Mouse (Mus musculus) frontal cortex, postnatal 10 days (tissue): ENCODE measurements around the gene Prkrip1.

Source experiments
- DNase-seq, 2 experiments: peaks; one replicate each; pipeline ENCODE4 v3.0.0; 2022; ENCODE audit warnings: low spot score in 2 of 2, mixed read lengths in 1 of 2

Prkrip1 gene

GRCm38 (mm10) chr5:136198474-136199391 lies at the start of gene Prkrip1:
Gene Prkrip1, minus strand, starts transcription at chr5:136198963.
- DNase-seq: peak; percentile 91 to 92

GRCm38 (mm10) chr5:136248441-136248840 lies 49.7 kb upstream of the Prkrip1 start:
- no peak for DNase-seq

- DNase-seq: no peak
These were observed 47.7 kb upstream of the Prkrip1 start, which contains the start of gene Sh2b2 for GRCm38 (mm10) chr5:136246452-136246838. Gene Sh2b2, minus strand, starts transcription at chr5:136246556.

GRCm38 (mm10) chr5:136245541-136246451 lies 47.0 kb upstream of the Prkrip1 start:
- DNase-seq: no peak

- DNase-seq: peak; percentile 78 to 87
These were observed 46.2 kb upstream of the Prkrip1 start for GRCm38 (mm10) chr5:136244762-136245540.

GRCm38 (mm10) chr5:136243851-136244761 lies 45.3 kb upstream of the Prkrip1 start:
- peak in 1 of 2 experiments; percentile 38 for DNase-seq

- DNase-seq: no peak
These were observed 42.4 kb upstream of the Prkrip1 start for GRCm38 (mm10) chr5:136241161-136241560.

DNA sequence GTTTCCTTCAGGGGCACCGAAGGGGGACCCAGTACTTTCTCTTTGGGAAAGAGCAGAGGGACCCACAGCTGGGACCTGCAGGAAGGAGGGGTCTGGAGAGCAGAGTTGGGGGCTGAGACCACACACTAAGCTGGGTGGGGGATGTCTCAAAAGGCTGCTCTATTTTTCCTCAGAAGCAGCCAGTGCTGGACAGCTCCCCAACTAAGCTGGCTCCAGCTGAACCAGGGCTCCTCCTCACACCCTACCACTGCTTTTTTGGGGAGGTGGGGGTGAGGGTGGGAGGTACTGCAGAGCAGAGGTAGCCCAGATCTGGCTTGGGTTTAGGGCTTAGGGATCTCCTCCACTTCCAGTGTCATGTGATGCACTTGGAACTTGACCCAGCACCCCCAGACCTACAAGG lies 41.6 kb upstream of the Prkrip1 start:
- no peak for DNase-seq

DNA sequence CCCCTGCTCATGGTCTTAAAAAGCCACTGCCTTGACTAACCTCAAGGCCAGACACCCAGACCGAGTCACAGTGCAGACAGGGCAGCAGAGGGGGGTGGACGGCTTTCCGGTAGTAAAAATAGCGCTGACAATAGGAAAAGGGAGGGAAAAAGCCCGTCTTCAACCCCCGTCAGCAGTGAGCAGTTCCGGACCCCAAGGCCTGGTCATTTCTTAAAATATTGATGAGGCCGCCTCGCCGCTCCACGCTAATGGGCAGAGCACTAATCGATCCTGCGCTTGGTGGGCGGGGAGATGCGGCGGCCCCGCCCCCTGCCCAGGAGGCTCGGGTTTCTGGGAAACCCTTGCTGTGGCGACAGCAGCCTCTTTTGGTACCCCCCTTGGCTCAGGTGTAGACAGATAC lies 38.8 kb upstream of the Prkrip1 start:
- DNase-seq: no peak

GRCm38 (mm10) chr5:136236611-136237010 lies 37.8 kb upstream of the Prkrip1 start:
- no peak for DNase-seq

GRCm38 (mm10) chr5:136230348-136231035 lies 31.7 kb upstream of the Prkrip1 start:
- DNase-seq: no peak

DNA sequence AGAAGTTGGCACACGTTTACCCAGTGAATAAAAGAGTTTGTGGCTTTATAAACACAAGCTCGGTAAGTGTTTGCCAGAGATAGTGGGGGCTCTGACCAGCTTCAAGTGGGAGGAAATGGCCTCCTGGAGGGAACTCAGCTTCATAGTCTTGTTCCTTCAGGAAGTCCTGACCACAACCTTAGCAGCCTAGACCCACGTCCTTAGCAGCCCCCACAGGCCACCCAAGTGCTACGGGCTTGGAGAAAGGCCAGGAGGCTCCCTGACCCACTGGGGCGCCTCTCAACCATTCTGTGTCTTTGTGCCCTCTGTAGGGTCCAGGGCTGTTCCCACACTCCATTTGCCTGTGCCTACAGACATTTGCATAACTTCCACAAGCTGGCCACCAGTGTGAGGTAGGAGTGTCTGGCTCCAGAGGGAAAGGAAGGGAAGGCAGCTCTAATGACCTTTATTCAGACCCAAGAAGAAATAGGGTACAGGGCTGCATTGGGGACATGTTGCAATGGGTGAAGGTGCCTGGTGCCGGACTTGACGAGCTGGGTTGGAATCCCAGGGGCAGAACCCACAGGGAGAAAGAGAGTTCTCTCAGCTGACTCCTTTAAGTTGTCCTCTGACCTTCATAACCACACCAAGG lies 27.6 kb upstream of the Prkrip1 start:
- DNase-seq: no peak

DNA sequence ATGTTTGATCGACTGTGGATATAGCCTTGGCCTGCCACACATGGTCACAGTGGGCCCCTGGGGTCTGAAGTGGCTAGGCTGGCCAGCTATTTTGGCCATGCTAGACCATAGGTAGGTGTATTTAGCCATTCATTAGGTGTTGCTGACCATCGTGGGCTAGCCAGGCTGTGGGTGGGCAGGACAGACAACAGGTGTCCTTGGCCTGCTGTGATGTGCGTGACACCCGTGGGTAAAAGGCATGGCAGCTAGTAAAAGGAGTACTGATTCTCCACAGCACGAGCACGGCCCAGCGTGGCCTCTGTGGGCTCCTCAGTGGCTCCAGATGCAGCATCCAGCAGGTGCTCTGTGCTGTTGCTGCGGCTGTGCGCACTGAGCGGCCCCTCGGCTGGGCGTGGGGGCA lies 19.8 kb upstream of the Prkrip1 start:
- DNase-seq: no peak

- DNase-seq: no peak
These were observed 19.2 kb upstream of the Prkrip1 start for GRCm38 (mm10) chr5:136217932-136218381.

DNA sequence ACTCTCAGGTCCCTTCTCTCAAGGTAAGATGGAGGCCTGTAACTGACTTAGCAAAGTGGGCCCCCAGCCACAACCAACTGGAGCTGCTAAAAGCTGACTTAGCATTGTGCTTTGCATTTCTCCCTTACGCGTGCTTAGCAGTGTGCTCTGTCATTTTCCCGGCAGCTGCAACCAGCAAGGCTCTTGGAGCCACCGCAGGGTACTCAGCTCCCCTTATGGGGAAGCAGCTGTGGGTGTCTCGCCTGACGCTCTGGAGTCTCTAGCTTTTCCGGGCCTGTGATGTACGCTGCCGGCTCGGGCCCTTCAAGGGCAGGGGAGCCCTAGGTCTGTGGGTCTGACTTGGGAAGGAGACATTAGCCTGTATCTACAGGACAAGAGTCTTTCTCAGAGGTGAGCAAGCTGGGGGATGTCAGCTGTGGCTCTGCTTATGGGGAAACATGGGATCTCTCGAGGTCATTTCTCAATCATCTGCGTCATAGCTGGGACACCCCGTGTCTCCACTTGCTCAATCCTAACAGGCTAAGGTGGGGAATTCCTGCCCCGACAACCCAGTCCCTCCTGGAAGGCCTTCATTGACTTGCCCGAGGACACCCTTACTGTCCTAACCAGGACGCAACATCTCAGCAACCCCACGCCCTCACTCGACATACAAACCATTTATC lies 18.4 kb upstream of the Prkrip1 start:
- DNase-seq: no peak

- no peak for DNase-seq
These were observed 17.2 kb upstream of the Prkrip1 start for GRCm38 (mm10) chr5:136215958-136216357.

DNA sequence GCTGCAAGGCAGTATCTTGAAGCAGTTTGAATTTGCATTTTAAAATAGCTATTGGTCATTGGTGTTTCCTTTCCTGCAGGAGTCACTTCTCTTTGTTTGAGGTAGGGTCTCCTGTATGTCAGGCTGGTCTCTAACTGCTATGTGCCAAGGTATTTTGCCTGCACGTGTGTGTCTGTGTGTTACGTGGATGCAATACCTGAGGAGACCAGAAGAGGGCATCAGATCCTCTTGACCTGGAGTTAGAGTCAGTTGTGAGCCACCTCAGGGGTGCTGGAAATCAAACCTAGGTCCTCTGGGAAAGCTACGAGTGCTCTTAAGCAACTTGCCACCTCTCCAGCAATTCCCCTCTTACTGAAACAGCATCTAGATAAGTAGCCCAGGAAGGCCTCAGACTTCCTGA lies 16.4 kb upstream of the Prkrip1 start:
- DNase-seq: no peak

DNA sequence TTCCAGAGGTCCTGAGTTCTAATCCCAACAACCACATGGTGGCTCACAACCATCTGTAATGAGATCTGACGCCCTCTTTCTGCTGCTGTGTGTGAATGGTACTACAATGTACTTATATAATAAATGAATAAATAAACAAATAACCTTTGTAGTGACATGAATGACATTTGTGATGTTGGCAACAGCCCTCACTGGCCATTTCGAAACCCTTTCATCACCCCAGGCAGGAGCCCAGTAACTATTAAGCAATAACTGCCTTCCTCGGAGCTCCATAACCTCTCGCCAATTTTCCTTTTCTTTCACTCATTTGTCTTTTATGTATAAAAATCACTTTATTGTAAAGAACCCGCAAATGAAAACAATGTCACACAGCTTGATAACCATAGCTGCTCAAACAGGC lies 15.0 kb upstream of the Prkrip1 start:
- no peak for DNase-seq

DNA sequence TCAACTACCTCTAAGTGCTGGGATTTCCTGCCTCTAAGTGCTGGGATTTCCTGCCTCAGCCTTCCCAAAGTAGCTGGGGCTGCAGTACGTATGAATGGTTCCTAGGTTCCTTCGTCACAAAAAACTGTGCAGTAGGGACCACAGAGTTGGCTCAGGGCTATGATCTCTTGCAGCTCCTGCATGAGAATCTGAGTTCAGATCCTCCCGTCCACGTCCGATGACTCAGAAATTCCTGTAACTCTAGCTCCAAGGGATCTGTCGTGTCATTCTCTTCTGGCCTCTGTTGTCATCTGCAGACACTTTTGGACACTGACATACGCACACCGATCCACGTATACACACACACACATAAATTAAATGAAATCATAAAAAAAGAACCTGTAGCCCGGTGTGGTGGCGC lies 14.0 kb upstream of the Prkrip1 start:
- no peak for DNase-seq
